Comparison of ENCODE assay signal across 11 mouse cellular contexts in genomic region chr5:34105681-34106080, GRCm38 (mm10).
DNase-seq lines count a peak whose midpoint lies in the region; TF ChIP-seq lines count a peak whose summit lies in the region.
"Had no signal": no experiment of that assay in that cellular context is flagged by ENCODE, and none has a peak within 500 bp of the region (broad histone marks: within the 10 kb centered on the region; RNA-seq: fewer than 3 reads in every experiment).

No protein-coding gene starts in this region.

- TF ChIP-seq CTCF in kidney, adult 2 months (conservative IDR thresholded peaks at IDR 0.05; ENCODE audit: insufficient read depth, insufficient read length, low read depth, low read length), result no peak

- 59% methylated on average over 1 of the region's 1 CpGs for WGBS in kidney, adult 2 months
- 84% methylated on average over 1 of the region's 1 CpGs for WGBS in forebrain, embryonic 10.5 days

- H3K27me3 ChIP-seq in kidney, adult 2 months (replicated peaks; ENCODE audit: control insufficient read depth, insufficient read depth, low read length), result no peaks in the 10 kb centered on the region
- no peaks in the 10 kb centered on the region for H3K27me3 ChIP-seq in forebrain, embryonic 10.5 days (ENCODE audit: poor library complexity, severe bottlenecking)
- H3K27me3 ChIP-seq: liver, embryonic 13.5 days had no signal

- no peaks in the 10 kb centered on the region for H3K9me3 ChIP-seq in forebrain, embryonic 10.5 days
- H3K9me3 ChIP-seq: liver, embryonic 13.5 days had no signal

- peak; percentile 2 for DNase-seq in kidney, adult 2 months
- DNase-seq in kidney, adult 9 months, result no peak
- DNase-seq in adipocyte (ENCODE audit: low spot score), result peak; percentile 97
- DNase-seq in adrenal gland, postnatal 36 days, result peak; percentile 20 to 24
- DNase-seq in lung, postnatal 14 days, result peak; percentile 4
- no peak for DNase-seq in right cerebral cortex, postnatal 14 days
- DNase-seq in forebrain, embryonic 10.5 days (ENCODE audit: extremely low spot score, low spot score), result no peak
- DNase-seq in right cerebral cortex, postnatal 4 days, result no peak
- DNase-seq: cerebellum, adult 9-10 months; kidney, adult 18-20 months; liver, embryonic 13.5 days had no signal

- no peak overlapping the region for H3K4me3 ChIP-seq in kidney, adult 2 months (ENCODE audit: insufficient read depth, low read depth, low read length)
- H3K4me3 ChIP-seq in forebrain, embryonic 10.5 days, result no peak overlapping the region
- H3K4me3 ChIP-seq: liver, embryonic 13.5 days had no signal

- TF ChIP-seq POLR2A in kidney, adult 2 months (IDR thresholded peaks at IDR 0.05; ENCODE audit: low read depth, low read length), result no peak

- no peak overlapping the region for H3K27ac ChIP-seq in kidney, adult 2 months (ENCODE audit: insufficient read depth, low read depth, low read length)
- no peak overlapping the region for H3K27ac ChIP-seq in forebrain, embryonic 10.5 days
- H3K27ac ChIP-seq: liver, embryonic 13.5 days had no signal

- H3K36me3 ChIP-seq in kidney, adult 2 months (ENCODE audit: control insufficient read depth, insufficient read depth, low read length), result no peaks in the 10 kb centered on the region
- no peaks in the 10 kb centered on the region for H3K36me3 ChIP-seq in forebrain, embryonic 10.5 days (replicated peaks)
- H3K36me3 ChIP-seq: liver, embryonic 13.5 days had no signal

- H3K4me1 ChIP-seq in kidney, adult 2 months (ENCODE audit: control insufficient read depth, insufficient read depth, low read length), result no peaks in the 10 kb centered on the region
- no peaks in the 10 kb centered on the region for H3K4me1 ChIP-seq in forebrain, embryonic 10.5 days
- H3K4me1 ChIP-seq: liver, embryonic 13.5 days had no signal

Comparison
In these comparisons a context has a peak if more than half of its experiments do, and no peak if none do; other contexts are left out.
1. DNase-seq: peak in kidney, adult 2 months (single experiment), adipocyte (single experiment), adrenal gland, postnatal 36 days (2 of 2) and lung, postnatal 14 days (single experiment); none in kidney, adult 9 months (single experiment), right cerebral cortex, postnatal 14 days (single experiment), forebrain, embryonic 10.5 days (single experiment) and right cerebral cortex, postnatal 4 days (single experiment).